Mouse (Mus musculus) testis, postnatal 14 days (tissue): ENCODE results near the gene Olfr686.

Experiments
- DNase-seq: peaks from one replicate; pipeline ENCODE4 v3.0.0; 2021; ENCODE audit warnings: low spot score

Olfr686 gene

GRCm38 (mm10) chr7:105207385-105207784 lies at the start of gene Olfr686:
Gene Olfr686, minus strand, starts transcription at chr7:105207485.
- DNase-seq, result no peak

- DNase-seq, result no peak
These were observed 49.4 kb upstream of the Olfr686 start for GRCm38 (mm10) chr7:105256656-105257055.

GRCm38 (mm10) chr7:105248197-105248596 lies 40.9 kb upstream of the Olfr686 start:
- no peak for DNase-seq

GRCm38 (mm10) chr7:105247671-105248070 lies 40.4 kb upstream of the Olfr686 start:
- DNase-seq, result no peak

GRCm38 (mm10) chr7:105229386-105229785 lies 22.1 kb upstream of the Olfr686 start:
- no peak for DNase-seq

GRCm38 (mm10) chr7:105228138-105228537 lies 20.9 kb upstream of the Olfr686 start:
- no peak for DNase-seq

GRCm38 (mm10) chr7:105226703-105227102 lies 19.4 kb upstream of the Olfr686 start:
- no peak for DNase-seq

- no peak for DNase-seq
These were observed 18.8 kb upstream of the Olfr686 start for GRCm38 (mm10) chr7:105226072-105226471.

GRCm38 (mm10) chr7:105218281-105218680 lies 11.0 kb upstream of the Olfr686 start:
- DNase-seq, result no peak

GRCm38 (mm10) chr7:105214761-105215160 lies 7.5 kb upstream of the Olfr686 start:
- DNase-seq, result no peak

GRCm38 (mm10) chr7:105185912-105186311 lies 21.4 kb downstream of the Olfr686 start, which contains the start of gene Olfr685:
Gene Olfr685, minus strand, starts transcription at chr7:105186012.
- no peak for DNase-seq

- DNase-seq, result no peak
These were observed 36.5 kb downstream of the Olfr686 start for GRCm38 (mm10) chr7:105170773-105171172.

GRCm38 (mm10) chr7:105163553-105163952 lies 43.7 kb downstream of the Olfr686 start, which contains the start of gene Olfr684:
Gene Olfr684, minus strand, starts transcription at chr7:105163653.
- DNase-seq, result no peak
